Mouse (Mus musculus) myocyte (in vitro differentiated cells): ENCODE data around the gene Mgll. TPM values are rescaled to one million over a fixed set of nuclear protein-coding genes. Genes with fewer than 3 reads are reported as not detected.

ENCODE experiments used
- H3K27me3 ChIP-seq: one replicate; pipeline ENCODE4 v1.6.1; 2011; ENCODE audit not compliant: control insufficient read depth, insufficient read depth, insufficient read length
- H3K36me3 ChIP-seq: one replicate; pipeline ENCODE4 v1.6.1; 2011; ENCODE audit not compliant: control insufficient read depth, insufficient read depth
- H3K4me2 ChIP-seq: one replicate; pipeline ENCODE4 v1.6.1; 2011; ENCODE audit warnings: low read depth, control low read depth
- H3K4me3 ChIP-seq: one replicate; pipeline ENCODE4 v1.5.1; 2011; ENCODE audit warnings: mild to moderate bottlenecking, control low read depth, moderate library complexity
- H3K79me2 ChIP-seq: one replicate; pipeline ENCODE4 v1.6.1; 2011; ENCODE audit not compliant: control insufficient read depth, insufficient read depth
- H3ac ChIP-seq: one replicate; pipeline ENCODE4 v1.6.1; 2011; ENCODE audit not compliant: control insufficient read depth, insufficient read length
- CEBPB ChIP-seq: IDR thresholded peaks from 2 replicates; pipeline ENCODE4 v1.6.1; 2011; ENCODE audit warnings: mild to moderate bottlenecking, moderate library complexity; ENCODE audit not compliant: poor library complexity, insufficient read depth, severe bottlenecking
- E2F4 ChIP-seq: IDR thresholded peaks from one replicate; pipeline ENCODE4 v1.6.1; 2011; ENCODE audit warnings: mild to moderate bottlenecking, control low read depth, moderate library complexity; ENCODE audit not compliant: insufficient read depth
- MAX ChIP-seq: IDR thresholded peaks from one replicate; pipeline ENCODE4 v1.6.1; 2011; ENCODE audit warnings: low read depth, mild to moderate bottlenecking, control low read depth
- MYOD1 ChIP-seq, 3 experiments: IDR thresholded peaks; one replicate each; pipeline ENCODE4 v1.6.1; 2011; ENCODE audit warnings: control low read depth in 2 of 3, low read depth in 2 of 3, mild to moderate bottlenecking in 2 of 3, moderate library complexity in 1 of 3; ENCODE audit not compliant: insufficient read length in 2 of 3, control insufficient read depth in 1 of 3
- MYOG ChIP-seq, 3 experiments: IDR thresholded peaks; one replicate each; pipeline ENCODE4 v1.6.1; 2011; ENCODE audit warnings: control low read depth in 2 of 3, low read depth in 2 of 3, mild to moderate bottlenecking in 2 of 3; ENCODE audit not compliant: insufficient read length in 2 of 3, control insufficient read depth in 1 of 3, insufficient read depth in 1 of 3
- POLR2A ChIP-seq: IDR thresholded peaks from one replicate; pipeline ENCODE4 v1.6.1; 2011; ENCODE audit warnings: low read depth, mild to moderate bottlenecking, control low read depth, moderate library complexity; ENCODE audit not compliant: insufficient read length
- POLR2AphosphoS2 ChIP-seq: IDR thresholded peaks from one replicate; pipeline ENCODE4 v1.6.1; 2011; ENCODE audit warnings: low read depth, control low read depth; ENCODE audit not compliant: insufficient read length
- REST ChIP-seq: IDR thresholded peaks from one replicate; pipeline ENCODE4 v1.6.1; 2011; ENCODE audit warnings: mild to moderate bottlenecking, control low read depth, moderate library complexity; ENCODE audit not compliant: insufficient read depth, insufficient read length
- SRF ChIP-seq: IDR thresholded peaks from one replicate; pipeline ENCODE4 v1.6.1; 2011; ENCODE audit warnings: low read depth; ENCODE audit not compliant: control insufficient read depth, insufficient read length
- TCF12 ChIP-seq: IDR thresholded peaks from one replicate; pipeline ENCODE4 v1.6.1; 2011; ENCODE audit warnings: mild to moderate bottlenecking, control low read depth; ENCODE audit not compliant: poor library complexity, insufficient read depth, severe bottlenecking
- TCF3 ChIP-seq: IDR thresholded peaks from one replicate; pipeline ENCODE4 v1.6.1; 2011; ENCODE audit warnings: low read depth, control low read depth; ENCODE audit not compliant: insufficient read length
- USF1 ChIP-seq: IDR thresholded peaks from one replicate; pipeline ENCODE4 v1.6.1; 2011; ENCODE audit warnings: low read depth, mild to moderate bottlenecking, control low read depth, moderate library complexity
- polyA plus RNA-seq: library from polyadenylated mRNA; unstranded; fragments of >200 nt; fragmentation: generic; extraction: Trizol; gene quantifications from one replicate; pipeline ENCODE4 v1.2.1, GENCODE M21; 2012; ENCODE audit warnings: missing spikeins

Gene Mgll
- polyA plus RNA-seq, 1 experiment, result 4.7 TPM

DNA sequence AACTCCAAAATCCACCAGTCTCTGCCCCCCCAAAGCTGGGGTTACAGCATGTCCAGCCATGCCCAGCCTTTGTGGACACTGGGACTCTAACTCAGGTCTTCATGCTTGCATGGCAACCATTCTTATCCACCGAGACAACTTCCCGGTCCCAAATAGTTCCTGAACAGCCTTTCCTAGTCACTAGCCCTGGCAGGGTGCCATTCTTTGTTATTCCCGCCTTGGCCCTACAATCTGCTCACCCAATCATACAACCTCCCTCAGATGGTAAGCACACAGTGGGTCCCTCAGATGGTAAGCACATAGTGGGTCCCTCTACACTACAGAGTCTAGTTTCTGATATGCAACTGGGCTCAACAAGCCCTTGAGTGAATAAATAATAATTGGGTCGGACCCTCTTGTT is 146.4 kb downstream of the Mgll start:
- H3ac ChIP-seq, result no peak overlapping the region
- no peak overlapping the region for H3K4me3 ChIP-seq
- H3K4me2 ChIP-seq, result no peak overlapping the region
- no peak for TF ChIP-seq TCF12
- TF ChIP-seq MAX, result no peak
- no peak for TF ChIP-seq USF1
- no peak for TF ChIP-seq POLR2AphosphoS2
- TF ChIP-seq TCF3, result no peak
- no peak for TF ChIP-seq MYOD1 (IDR thresholded peaks at IDR 0.05; ENCODE audit: control insufficient read depth in 1 of 3, insufficient read length in 2 of 3, low read depth in 2 of 3)
- no peak for TF ChIP-seq REST
- TF ChIP-seq POLR2A, result no peak
- TF ChIP-seq SRF, result no peak
- no peak for TF ChIP-seq MYOG (IDR thresholded peaks at IDR 0.05; ENCODE audit: control insufficient read depth in 1 of 3, insufficient read depth in 1 of 3, insufficient read length in 2 of 3, low read depth in 2 of 3)
- TF ChIP-seq CEBPB, result no peak
- TF ChIP-seq E2F4, result no peak
- H3K36me3 ChIP-seq, result no peaks in the 10 kb centered on the region
- peaks cover 18% of the 10 kb centered on the region for H3K27me3 ChIP-seq
- H3K79me2 ChIP-seq, result no peaks in the 10 kb centered on the region

DNA sequence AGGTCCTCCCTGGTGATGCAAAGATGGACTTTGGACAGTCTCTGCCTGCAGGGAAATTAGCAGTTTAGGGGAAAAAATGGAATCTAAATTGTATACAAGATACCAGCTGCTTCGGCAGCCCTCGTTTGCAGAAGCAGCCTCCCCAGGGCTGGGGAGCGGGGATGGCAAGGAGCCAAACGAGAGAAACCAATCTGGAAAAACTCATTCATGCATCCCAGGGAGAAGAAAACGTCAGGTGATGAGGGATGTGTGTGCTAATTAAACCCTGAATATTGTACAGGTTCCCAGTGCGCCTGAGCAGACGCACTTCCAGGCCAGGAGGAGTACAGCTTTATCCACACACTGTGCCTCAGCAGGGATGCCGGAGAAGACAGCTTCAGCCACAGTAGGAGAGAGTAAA is 147.3 kb downstream of the Mgll start:
- Histone ChIP-seq H3K79me2 (no peaks in the 10 kb centered on the region), H3ac (no peak overlapping the region), H3K36me3 (no peaks in the 10 kb centered on the region), H3K4me3 (no peak overlapping the region), H3K4me2 (no peak overlapping the region), H3K27me3 (peaks cover 18% of the 10 kb centered on the region)
- TF ChIP-seq REST (no peak), CEBPB (no peak), TCF12 (no peak), MYOG (IDR thresholded peaks at IDR 0.05; ENCODE audit: control insufficient read depth in 1 of 3, insufficient read depth in 1 of 3, insufficient read length in 2 of 3, low read depth in 2 of 3) (no peak), E2F4 (no peak), USF1 (no peak), POLR2A (no peak), MAX (no peak), SRF (no peak), MYOD1 (IDR thresholded peaks at IDR 0.05; ENCODE audit: control insufficient read depth in 1 of 3, insufficient read length in 2 of 3, low read depth in 2 of 3) (no peak), TCF3 (no peak), POLR2AphosphoS2 (no peak)

DNA sequence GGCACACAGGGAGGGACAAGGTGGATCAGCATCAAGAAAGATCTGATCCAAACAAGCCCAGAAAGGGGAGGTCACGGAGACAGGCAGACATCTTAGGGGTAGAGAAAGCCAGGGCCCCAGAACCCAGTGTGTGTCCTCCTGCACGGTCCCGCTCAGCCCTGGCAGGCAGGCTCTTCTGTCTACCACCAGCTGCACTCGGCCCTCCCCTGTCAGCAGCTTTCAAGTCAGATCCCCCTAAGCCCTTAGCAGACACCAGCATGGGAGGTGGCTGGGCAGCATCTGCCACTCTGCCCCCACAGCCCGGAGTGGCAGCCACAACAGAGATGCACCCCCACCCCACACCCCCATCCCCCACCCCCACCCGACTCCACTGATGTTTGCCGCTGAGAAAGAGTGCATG is 148.6 kb downstream of the Mgll start:
- no peak for TF ChIP-seq CEBPB
- TF ChIP-seq USF1, result no peak
- TF ChIP-seq MYOG (IDR thresholded peaks at IDR 0.05; ENCODE audit: control insufficient read depth in 1 of 3, insufficient read depth in 1 of 3, insufficient read length in 2 of 3, low read depth in 2 of 3), result no peak
- Histone ChIP-seq H3K79me2 (no peaks in the 10 kb centered on the region), H3ac (no peak overlapping the region), H3K4me3 (no peak overlapping the region), H3K36me3 (no peaks in the 10 kb centered on the region), H3K4me2 (no peak overlapping the region), H3K27me3 (peaks cover 18% of the 10 kb centered on the region)

DNA sequence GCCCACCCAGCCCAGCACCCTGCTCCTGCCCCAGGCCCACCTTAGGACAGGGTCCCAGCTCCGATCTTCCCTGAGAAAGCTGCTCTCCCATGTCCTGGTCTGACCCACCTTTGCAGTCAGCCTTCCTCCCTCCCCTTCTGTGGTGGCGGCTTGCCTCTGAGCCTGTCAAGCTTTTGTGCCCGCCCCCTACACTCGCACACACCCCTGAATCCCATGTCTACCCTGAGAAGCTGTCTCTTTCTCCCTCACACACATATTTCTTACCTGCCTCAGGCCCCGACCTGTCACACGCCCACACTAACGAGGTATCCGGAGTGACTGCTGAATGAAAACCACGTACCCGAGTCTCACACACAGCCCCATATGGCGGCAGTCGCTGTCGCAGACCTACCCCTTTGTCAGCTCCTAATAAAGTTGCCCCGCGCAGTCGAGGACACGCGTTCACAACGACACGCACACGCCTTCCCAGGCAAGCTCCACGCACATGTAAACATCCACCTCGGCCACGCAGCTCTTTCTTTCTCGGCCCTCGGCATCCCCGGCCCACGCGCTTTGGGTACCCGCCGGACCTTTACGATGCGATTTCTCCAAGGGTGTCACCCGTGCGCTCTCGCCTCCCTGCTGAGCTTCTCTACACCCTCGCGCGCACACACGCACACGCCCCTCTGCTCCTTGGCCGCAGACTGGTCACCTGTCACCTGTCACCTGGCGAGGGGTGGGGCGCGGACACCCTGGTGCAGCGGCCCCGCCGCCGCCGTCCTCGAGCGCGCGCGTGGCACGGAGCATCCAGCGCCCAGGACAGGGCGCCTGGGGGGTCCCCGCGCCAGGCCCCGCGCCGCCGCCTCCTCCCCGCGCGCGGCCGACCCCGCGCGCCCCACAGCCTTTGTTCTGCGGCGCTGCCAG is 150.0 kb downstream of the Mgll start:
- no peak for TF ChIP-seq MYOD1 (IDR thresholded peaks at IDR 0.05; ENCODE audit: control insufficient read depth in 1 of 3, insufficient read length in 2 of 3, low read depth in 2 of 3)
- no peak for TF ChIP-seq TCF3
- TF ChIP-seq USF1, result no peak
- no peak for TF ChIP-seq REST
- TF ChIP-seq E2F4, result no peak
- Histone ChIP-seq H3ac (no peak overlapping the region), H3K79me2 (no peaks in the 10 kb centered on the region), H3K4me3 (no peak overlapping the region), H3K36me3 (no peaks in the 10 kb centered on the region), H3K4me2 (peak overlapping the region; percentile 6), H3K27me3 (peaks cover 18% of the 10 kb centered on the region)

DNA sequence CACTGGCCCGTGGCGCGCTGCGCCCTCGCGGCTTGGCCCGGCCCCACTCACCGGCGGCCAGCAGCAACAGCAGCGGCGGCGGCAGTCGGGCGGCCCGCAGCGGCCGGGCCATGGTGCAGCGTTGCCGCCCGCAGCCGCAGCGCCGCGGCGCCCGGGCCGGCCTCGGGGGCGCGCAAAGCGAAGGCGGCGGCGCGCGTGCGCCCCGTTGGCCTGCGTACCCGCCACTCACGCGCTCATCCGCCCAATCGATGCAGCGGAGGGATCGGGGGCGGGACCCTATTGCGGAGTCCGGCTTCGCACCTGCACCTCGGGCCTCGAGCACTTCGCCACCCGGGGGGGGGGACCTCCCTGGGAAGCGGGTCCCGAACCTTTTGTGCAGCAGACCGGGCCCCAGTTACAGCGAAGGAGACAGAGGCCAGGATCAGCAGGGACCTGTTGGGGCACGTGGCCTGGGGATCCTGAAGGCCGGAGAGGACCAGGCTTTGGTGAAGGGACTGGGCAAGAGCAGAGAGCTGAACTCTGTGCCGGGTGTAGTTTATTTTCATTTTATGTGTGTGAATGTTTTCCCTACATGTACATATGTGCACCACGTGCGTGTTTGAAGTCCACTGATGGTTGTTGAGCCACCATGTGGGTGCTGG is 150.8 kb downstream of the Mgll start, which contains the start of gene Podxl2:
TSS of gene Podxl2 (minus strand) at position 177 of the 641 bp plus-strand sequence.
- Histone ChIP-seq H3K4me2 (peak within 1 kb of the TSS; percentile 6), H3K4me3 (no peak within 1 kb of the TSS), H3K36me3 (no peaks in the 10 kb centered on the region), H3ac (no peak within 1 kb of the TSS), H3K79me2 (no peaks in the 10 kb centered on the region), H3K27me3 (peaks cover 18% of the 10 kb centered on the region)
- no peak for TF ChIP-seq POLR2AphosphoS2
- no peak for TF ChIP-seq POLR2A
- TF ChIP-seq TCF12, result no peak
- TF ChIP-seq TCF3, result no peak
- no peak for TF ChIP-seq MAX
- TF ChIP-seq REST, result no peak
- TF ChIP-seq SRF, result no peak
- TF ChIP-seq CEBPB, result no peak
- no peak for TF ChIP-seq USF1
- no peak for TF ChIP-seq E2F4
- no peak for TF ChIP-seq MYOD1 (IDR thresholded peaks at IDR 0.05; ENCODE audit: control insufficient read depth in 1 of 3, insufficient read length in 2 of 3, low read depth in 2 of 3)
